Mouse (Mus musculus) liver, adult 2 months (tissue): ENCODE measurements at regions not wholly inside any gene's neighbourhood (a gene's known extent, or its start where the extent isn't known, plus 50 kb on each side); places are given as distances from the start of the nearest gene placed in this dataset.

Experiments used
- CTCF ChIP-seq: fragments of 200-500 bp; IDR thresholded peaks from 2 replicates; pipeline ENCODE4 v1.5.1; 2011; ENCODE audit warnings: low read depth, low read length, control low read depth
- POLR2A ChIP-seq: fragments of 200-500 bp; IDR thresholded peaks from 2 replicates; pipeline ENCODE4 v1.6.1; 2011; ENCODE audit warnings: low read length, control low read depth; ENCODE audit not compliant: insufficient read depth; ENCODE audit errors: extremely low read depth

DNA sequence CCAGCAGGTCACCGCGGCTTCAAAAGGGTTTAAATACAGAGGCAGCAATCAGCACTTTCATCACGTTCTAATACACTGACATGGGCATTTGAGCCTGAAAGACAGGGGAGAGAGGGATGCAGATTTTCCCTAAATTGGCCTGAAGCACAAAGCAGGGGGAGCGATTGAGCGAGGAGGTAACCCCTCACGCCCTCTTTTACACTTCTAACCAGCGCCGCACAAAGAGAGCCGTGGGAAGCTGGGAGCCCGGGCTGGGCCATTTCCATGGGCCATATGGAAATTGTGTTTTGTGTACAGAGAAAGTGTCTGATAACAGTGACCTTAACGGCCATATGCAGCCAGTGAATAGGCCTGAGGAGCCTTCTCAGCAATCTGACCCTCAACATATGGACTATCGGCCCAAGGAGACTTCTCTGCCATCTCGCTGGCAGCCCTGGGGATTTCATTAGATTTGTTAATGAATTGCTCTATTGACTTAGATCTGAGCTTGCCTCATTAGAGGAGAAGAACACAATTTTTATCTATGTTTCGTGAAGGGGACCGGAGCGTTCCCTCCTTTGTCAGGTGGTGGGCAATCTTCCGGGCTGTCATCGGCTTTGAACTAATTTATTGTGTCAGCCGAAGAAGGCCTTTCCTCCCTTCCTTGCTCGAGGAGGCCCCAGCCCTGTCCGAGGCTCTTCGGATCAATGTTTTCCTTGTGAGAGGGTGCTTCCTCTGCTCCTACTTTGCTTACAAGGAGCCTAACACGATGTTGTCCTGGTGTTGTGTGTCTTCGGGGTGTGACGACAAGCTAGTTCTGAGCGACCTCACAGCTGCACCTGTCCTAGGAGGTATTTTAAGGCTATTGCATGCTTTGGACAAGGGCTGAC lies 195.4 kb upstream of the Irx3 start:
- TF ChIP-seq CTCF, result no peak
- TF ChIP-seq POLR2A, result no peak
